Mouse (Mus musculus) naive thymus-derived CD4-positive, alpha-beta T cell, adult 2 months (primary cell): ENCODE results near the gene Fer1l4.

Experiments used
- DNase-seq: peaks from one replicate; pipeline ENCODE4 v3.0.0-alpha.2; 2011; ENCODE audit warnings: low read depth

Gene Fer1l4

GRCm38 (mm10) chr2:156007888-156008532 is 44.7 kb downstream of the Fer1l4 start, which contains the start of the genes 6430550D23Rik and Ergic3:
Gene 6430550D23Rik, minus strand, starts transcription at chr2:156007977.
Gene Ergic3, plus strand, starts transcription at chr2:156008045.
- peak; percentile 99 for DNase-seq

GRCm38 (mm10) chr2:156005393-156005792 is 47.4 kb downstream of the Fer1l4 start:
- DNase-seq, result peak; percentile 50

- no peak for DNase-seq
Measured at GRCm38 (mm10) chr2:155991863-155992321, 60.9 kb downstream of the Fer1l4 start.

- no peak for DNase-seq
Measured at GRCm38 (mm10) chr2:155991151-155991550, 61.6 kb downstream of the Fer1l4 start.

GRCm38 (mm10) chr2:155989085-155989484 is 63.7 kb downstream of the Fer1l4 start:
- DNase-seq, result no peak

GRCm38 (mm10) chr2:155987131-155987530 is 65.6 kb downstream of the Fer1l4 start:
- DNase-seq, result no peak

- DNase-seq, result no peak
Measured at GRCm38 (mm10) chr2:155985776-155986175, 67.0 kb downstream of the Fer1l4 start.

- DNase-seq, result peak; percentile 73
Measured at GRCm38 (mm10) chr2:155979328-155979991, 73.3 kb downstream of the Fer1l4 start.

GRCm38 (mm10) chr2:155974087-155974731 is 78.5 kb downstream of the Fer1l4 start:
- peak; percentile 30 for DNase-seq

GRCm38 (mm10) chr2:155973348-155973747 is 79.4 kb downstream of the Fer1l4 start:
- DNase-seq, result no peak
